Mouse (Mus musculus) liver, embryonic 14.5 days (tissue): ENCODE results near the gene Spock1. TPM values are rescaled to one million over a fixed set of nuclear protein-coding genes. Genes with fewer than 3 reads are reported as not detected.
"Not testable (repeated sequence)": the region's sequence is repeated elsewhere in the genome, so short reads cannot be mapped to it uniquely, and the experiment has no call there.

ENCODE experiments used
- ATAC-seq: fragments of 200-750 bp; cut with Nextera tagmentation; 2 replicates; pipeline ENCODE4 v1.8.0; 2017; ENCODE audit warnings: moderate number of reproducible peaks, mild to moderate bottlenecking, moderate library complexity; ENCODE audit not compliant: insufficient read depth
- DNase-seq, 3 experiments: peaks; one replicate each; pipeline ENCODE4 v3.0.0-alpha.2; 2012 to 2013; ENCODE audit warnings: low read depth in 3 of 3, low spot score in 3 of 3
- H3K27ac ChIP-seq: fragments of 300-500 bp; sonication (generic); 2 replicates; pipeline ENCODE4 v1.5.1; 2014; ENCODE audit warnings: moderate library complexity, mild to moderate bottlenecking, control low read depth, inconsistent platforms
- H3K27me3 ChIP-seq: fragments of 300-500 bp; sonication (generic); 2 replicates; pipeline ENCODE4 v1.6.1; 2014; ENCODE audit warnings: mild to moderate bottlenecking, low read length, moderate library complexity; ENCODE audit not compliant: control insufficient read depth, insufficient read depth
- H3K36me3 ChIP-seq: fragments of 300-500 bp; sonication (generic); replicated peaks from 2 replicates; pipeline ENCODE4 v1.6.1; 2014; ENCODE audit warnings: low read depth; ENCODE audit not compliant: control insufficient read depth, insufficient read depth
- H3K4me1 ChIP-seq, 2 experiments: fragments of 200-500 bp in 1 of 2; fragments of 300-500 bp in 1 of 2; sonication (generic) in 1 of 2; replicated peaks; 2 replicates each; pipeline ENCODE4 v1.6.1; 2012 to 2014; ENCODE audit warnings: antibody characterized with exemption in 1 of 2, inconsistent platforms in 1 of 2, low read length in 1 of 2; ENCODE audit not compliant: control insufficient read depth in 2 of 2, insufficient read depth in 2 of 2
- H3K4me2 ChIP-seq: fragments of 300-500 bp; sonication (generic); 2 replicates; pipeline ENCODE4 v1.6.1; 2014; ENCODE audit warnings: low read depth, mild to moderate bottlenecking, control low read depth, moderate library complexity
- H3K4me3 ChIP-seq, 2 experiments: fragments of 200-500 bp in 1 of 2; fragments of 300-500 bp in 1 of 2; sonication (generic) in 1 of 2; 2 replicates each; pipeline ENCODE4 v1.5.1; 2012 to 2014; ENCODE audit warnings: low read depth in 2 of 2, low read length in 2 of 2, mild to moderate bottlenecking in 2 of 2, control low read depth in 1 of 2, inconsistent platforms in 1 of 2, moderate library complexity in 1 of 2; ENCODE audit not compliant: insufficient read depth in 1 of 2
- H3K9ac ChIP-seq: fragments of 300-500 bp; sonication (generic); replicated peaks from 2 replicates; pipeline ENCODE4 v1.6.1; 2014; ENCODE audit warnings: mild to moderate bottlenecking, control low read depth, moderate library complexity
- H3K9me3 ChIP-seq: fragments of 300-500 bp; sonication (generic); 2 replicates; pipeline ENCODE4 v1.6.1; 2016; ENCODE audit warnings: low read length, mixed read lengths; ENCODE audit not compliant: control insufficient read depth
- CTCF ChIP-seq: IDR thresholded peaks from 2 replicates; pipeline ENCODE4 v1.5.1; 2016; ENCODE audit warnings: antibody characterized with exemption, low read depth, control low read depth
- EP300 ChIP-seq: IDR thresholded peaks from 2 replicates; pipeline ENCODE4 v1.6.1; 2016; ENCODE audit warnings: antibody characterized with exemption, low read depth
- WGBS: fragments of 180-500 bp; shearing (Covaris S2); extraction: QIAGEN DNeasy Blood & Tissue Kit; methylation state at CpG from one replicate; pipeline ENCODE4 v1.1.7; 2014; ENCODE audit not compliant: insufficient replicate concordance; 5-methylcytosine and 5-hydroxymethylcytosine counted together
- polyA plus RNA-seq, 2 experiments: library from polyadenylated mRNA; depleted of rRNA in 1 of 2; stranded (reverse) in 1 of 2; unstranded in 1 of 2; fragments of >200 nt; fragmentation: Nextera tagmentation in 1 of 2; extraction: Ambion mirVana in 1 of 2; gene quantifications; 2 replicates each; pipeline versions ENCODE4 v1.2.1 to v1.2.3; 2012 to 2014

The Spock1 gene
- polyA plus RNA-seq, 2 experiments, result 0.06 TPM; not detected in 1

- WGBS, result 68% methylated on average over 16 of the region's 16 CpGs
- no peak overlapping the region for H3K27ac ChIP-seq
- no peaks in the 10 kb centered on the region for H3K4me1 ChIP-seq
- no peaks in the 10 kb centered on the region for H3K27me3 ChIP-seq
- ATAC-seq, result no peak
- H3K36me3 ChIP-seq, result no peaks in the 10 kb centered on the region
- H3K9ac ChIP-seq, result no peak overlapping the region
- H3K4me3 ChIP-seq, result no peak overlapping the region
- no peaks in the 10 kb centered on the region for H3K9me3 ChIP-seq
- H3K4me2 ChIP-seq, result no peak overlapping the region
- TF ChIP-seq CTCF, result no peak
- TF ChIP-seq EP300, result no peak
- DNase-seq, result no peak
These were observed 423.5 kb downstream of the Spock1 start for GRCm38 (mm10) chr13:57484426-57485168.

- TF ChIP-seq CTCF (peak; percentile 67), EP300 (no peak)
- Histone ChIP-seq H3K9ac (no peak overlapping the region), H3K4me2 (no peak overlapping the region), H3K4me3 (no peak overlapping the region), H3K27me3 (no peaks in the 10 kb centered on the region), H3K9me3 (no peaks in the 10 kb centered on the region), H3K36me3 (no peaks in the 10 kb centered on the region), H3K27ac (no peak overlapping the region), H3K4me1 (no peaks in the 10 kb centered on the region)
- no peak for DNase-seq
- ATAC-seq, result no peak
- WGBS, result 16% methylated on average over 6 of the region's 6 CpGs
These were observed 431.4 kb downstream of the Spock1 start for GRCm38 (mm10) chr13:57476700-57477099.

DNA sequence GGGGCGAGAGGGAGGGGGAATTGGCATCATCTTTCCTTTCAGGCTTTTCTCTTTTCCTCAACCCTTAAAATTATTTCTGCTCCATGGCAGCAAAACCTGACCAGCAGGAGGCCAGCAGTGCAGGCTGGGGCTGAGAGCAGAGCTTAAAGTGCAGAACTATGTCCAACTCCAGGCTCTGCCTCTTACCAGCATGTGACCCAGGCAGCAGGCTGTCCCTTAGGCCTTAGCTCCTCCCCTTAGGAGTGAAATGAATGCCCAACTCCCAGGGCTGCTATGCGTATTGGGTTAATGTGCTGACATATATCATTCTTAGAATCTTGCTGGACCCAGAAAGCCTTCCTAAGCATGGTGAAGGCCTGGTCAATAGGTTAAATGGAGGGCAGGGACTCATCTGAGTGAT is 434.1 kb downstream of the Spock1 start:
- no peak for ATAC-seq
- WGBS, result 61% methylated on average over 2 of the region's 2 CpGs

GRCm38 (mm10) chr13:57470922-57471321 is 437.2 kb downstream of the Spock1 start:
- H3K4me1 ChIP-seq, H3K9ac ChIP-seq, DNase-seq, H3K27ac ChIP-seq, H3K27me3 ChIP-seq, H3K36me3 ChIP-seq, H3K4me3 ChIP-seq, ATAC-seq, H3K4me2 ChIP-seq, H3K9me3 ChIP-seq: not testable (repeated sequence)
- 61% methylated on average over 3 of the region's 4 CpGs for WGBS

More for the DNA sequence above, 434.1 kb downstream of the Spock1 start:
- no peak overlapping the region for H3K27ac ChIP-seq
- H3K4me1 ChIP-seq, result no peaks in the 10 kb centered on the region
- no peak overlapping the region for H3K9ac ChIP-seq
- TF ChIP-seq EP300 (no peak), CTCF (no peak)
- no peaks in the 10 kb centered on the region for H3K36me3 ChIP-seq
- no peaks in the 10 kb centered on the region for H3K27me3 ChIP-seq
- no peaks in the 10 kb centered on the region for H3K9me3 ChIP-seq
- no peak for DNase-seq
- H3K4me3 ChIP-seq, result no peak overlapping the region
- H3K4me2 ChIP-seq, result no peak overlapping the region

GRCm38 (mm10) chr13:57459978-57460377 is 448.2 kb downstream of the Spock1 start:
- H3K27ac ChIP-seq, result no peak overlapping the region
- no peak for ATAC-seq
- DNase-seq, result no peak
- WGBS, result 67% methylated on average over 8 of the region's 8 CpGs
- no peaks in the 10 kb centered on the region for H3K36me3 ChIP-seq
- H3K9me3 ChIP-seq, result no peaks in the 10 kb centered on the region
- no peaks in the 10 kb centered on the region for H3K4me1 ChIP-seq
- H3K27me3 ChIP-seq, result no peaks in the 10 kb centered on the region
- H3K4me2 ChIP-seq, result no peak overlapping the region
- H3K4me3 ChIP-seq, result no peak overlapping the region
- no peak for TF ChIP-seq EP300
- TF ChIP-seq CTCF, result no peak
- H3K9ac ChIP-seq, result no peak overlapping the region
